Mouse (Mus musculus) MEL (cell line): ENCODE measurements around the gene Unc80. TPM values are rescaled to one million over a fixed set of nuclear protein-coding genes. Genes with fewer than 3 reads are reported as not detected.

Source experiments
- DNase-seq: peaks from one replicate; pipeline ENCODE4 v3.0.0; 2011; ENCODE audit warnings: low read depth, low spot score
- H3K27ac ChIP-seq: 2 replicates; pipeline ENCODE4 v1.5.1; 2012; ENCODE audit warnings: low read depth, mild to moderate bottlenecking, control low read depth, low read length, moderate library complexity; ENCODE audit not compliant: control insufficient read depth
- H3K27me3 ChIP-seq, 2 experiments: fragments of 150-350 bp in 1 of 2; sonication (generic) in 1 of 2; 2 replicates each; pipeline ENCODE4 v1.6.1; 2012; ENCODE audit warnings: low read length in 2 of 2, mild to moderate bottlenecking in 2 of 2, improper control_type of control experiment in 1 of 2, moderate library complexity in 1 of 2; ENCODE audit not compliant: insufficient read depth in 2 of 2, control insufficient read depth in 1 of 2
- H3K36me3 ChIP-seq, 2 experiments: 2 replicates each; pipeline ENCODE4 v1.6.1; 2012 to 2014; ENCODE audit warnings: low read length in 2 of 2, improper control_type of control experiment in 1 of 2, inconsistent platforms in 1 of 2, mild to moderate bottlenecking in 1 of 2; ENCODE audit not compliant: insufficient read depth in 2 of 2, control insufficient read depth in 1 of 2
- H3K4me1 ChIP-seq, 2 experiments: fragments of 150-350 bp in 1 of 2; sonication (generic) in 1 of 2; 2 replicates each; pipeline ENCODE4 v1.6.1; 2012; ENCODE audit warnings: low read length in 2 of 2, improper control_type of control experiment in 1 of 2, mild to moderate bottlenecking in 1 of 2; ENCODE audit not compliant: insufficient read depth in 2 of 2, control insufficient read depth in 1 of 2
- H3K4me3 ChIP-seq, 2 experiments: fragments of 150-350 bp in 1 of 2; sonication (generic) in 1 of 2; 2 replicates each; pipeline ENCODE4 v1.5.1; 2012; ENCODE audit warnings: low read depth in 2 of 2, low read length in 2 of 2, mild to moderate bottlenecking in 2 of 2, moderate library complexity in 2 of 2, control low read depth in 1 of 2, improper control_type of control experiment in 1 of 2; ENCODE audit not compliant: control insufficient read depth in 1 of 2, insufficient read depth in 1 of 2
- H3K79me2 ChIP-seq: 2 replicates; pipeline ENCODE4 v1.6.1; 2012; ENCODE audit warnings: mild to moderate bottlenecking, low read length, moderate library complexity; ENCODE audit not compliant: control insufficient read depth, poor library complexity, insufficient read depth
- H3K9ac ChIP-seq: 2 replicates; pipeline ENCODE4 v1.6.1; 2012; ENCODE audit warnings: low read depth, mild to moderate bottlenecking, control low read depth, low read length, moderate library complexity; ENCODE audit not compliant: control insufficient read depth, poor library complexity, severe bottlenecking
- H3K9me3 ChIP-seq: fragments of 150-350 bp; sonication (generic); replicated peaks from 2 replicates; pipeline ENCODE4 v1.6.1; 2012; ENCODE audit warnings: mild to moderate bottlenecking, low read length, improper control_type of control experiment, moderate library complexity; ENCODE audit not compliant: insufficient read depth
- BHLHE40 ChIP-seq: IDR thresholded peaks from 2 replicates; pipeline ENCODE4 v1.6.1; 2012; ENCODE audit warnings: low read depth, mild to moderate bottlenecking, inconsistent platforms, low read length, improper control_type of control experiment, borderline replicate concordance
- CTCF ChIP-seq, 3 experiments: IDR thresholded peaks in 2 of 3; conservative IDR thresholded peaks in 1 of 3; 2 replicates each; pipeline ENCODE4 v1.5.1; 2011 to 2012; ENCODE audit warnings: low read length in 3 of 3, low read depth in 2 of 3, mild to moderate bottlenecking in 2 of 3, improper control_type of control experiment in 1 of 3, inconsistent platforms in 1 of 3, mixed read lengths in 1 of 3, moderate library complexity in 1 of 3; ENCODE audit not compliant: control insufficient read depth in 1 of 3, insufficient read depth in 1 of 3, poor library complexity in 1 of 3, severe bottlenecking in 1 of 3
- E2F4 ChIP-seq: IDR thresholded peaks from 2 replicates; pipeline ENCODE4 v1.6.1; 2011; ENCODE audit warnings: low read depth, low read length, improper control_type of control experiment, borderline replicate concordance
- ELF1 ChIP-seq: IDR thresholded peaks from 2 replicates; pipeline ENCODE4 v1.6.1; 2014; ENCODE audit warnings: low read depth, mild to moderate bottlenecking, inconsistent platforms, low read length, improper control_type of control experiment, moderate library complexity
- EP300 ChIP-seq, 2 experiments: IDR thresholded peaks; 2 replicates each; pipeline ENCODE4 v1.6.1; 2011; ENCODE audit warnings: improper control_type of control experiment in 2 of 2, low read length in 2 of 2, low read depth in 1 of 2, mild to moderate bottlenecking in 1 of 2
- ETS1 ChIP-seq: IDR thresholded peaks from 2 replicates; pipeline ENCODE4 v1.6.1; 2012; ENCODE audit warnings: low read depth, mild to moderate bottlenecking, inconsistent platforms, low read length, improper control_type of control experiment, moderate library complexity
- GABPA ChIP-seq: IDR thresholded peaks from 2 replicates; pipeline ENCODE4 v1.6.1; 2012; ENCODE audit warnings: low read depth, mild to moderate bottlenecking, inconsistent platforms, low read length, improper control_type of control experiment, moderate library complexity
- GATA1 ChIP-seq: IDR thresholded peaks from 2 replicates; pipeline ENCODE4 v1.6.1; 2011; ENCODE audit warnings: low read depth, low read length, improper control_type of control experiment
- HCFC1 ChIP-seq: IDR thresholded peaks from 2 replicates; pipeline ENCODE4 v1.6.1; 2012; ENCODE audit warnings: low read depth, mild to moderate bottlenecking, inconsistent platforms, low read length, improper control_type of control experiment, moderate library complexity
- JUND ChIP-seq: IDR thresholded peaks from 2 replicates; pipeline ENCODE4 v1.6.1; 2011; ENCODE audit warnings: low read depth, mild to moderate bottlenecking, improper control_type of control experiment, low read length
- KAT2A ChIP-seq: conservative IDR thresholded peaks from 2 replicates; pipeline ENCODE4 v1.6.1; 2012; ENCODE audit warnings: low read depth, low read length, improper control_type of control experiment, inconsistent platforms
- MXI1 ChIP-seq: IDR thresholded peaks from 2 replicates; pipeline ENCODE4 v1.6.1; 2011; ENCODE audit warnings: mild to moderate bottlenecking, low read depth, low read length, improper control_type of control experiment
- MYB ChIP-seq: IDR thresholded peaks from 2 replicates; pipeline ENCODE4 v1.6.1; 2011; ENCODE audit warnings: mild to moderate bottlenecking, low read depth, low read length, improper control_type of control experiment
- MYC ChIP-seq: IDR thresholded peaks from 2 replicates; pipeline ENCODE4 v1.6.1; 2011; ENCODE audit warnings: low read depth, mild to moderate bottlenecking, low read length, improper control_type of control experiment, moderate library complexity
- NELFE ChIP-seq: IDR thresholded peaks from 2 replicates; pipeline ENCODE4 v1.6.1; 2011; ENCODE audit warnings: low read depth, low read length, improper control_type of control experiment
- NRF1 ChIP-seq: IDR thresholded peaks from 2 replicates; pipeline ENCODE4 v1.6.1; 2014; ENCODE audit warnings: low read depth, mild to moderate bottlenecking, inconsistent platforms, low read length, improper control_type of control experiment, moderate library complexity; ENCODE audit not compliant: poor library complexity, insufficient read depth, severe bottlenecking
- RAD21 ChIP-seq: IDR thresholded peaks from 2 replicates; pipeline ENCODE4 v1.6.1; 2011; ENCODE audit warnings: mild to moderate bottlenecking, low read depth, low read length, improper control_type of control experiment
- RCOR1 ChIP-seq: IDR thresholded peaks from 2 replicates; pipeline ENCODE4 v1.6.1; 2012; ENCODE audit warnings: low read depth, mild to moderate bottlenecking, inconsistent platforms, low read length, improper control_type of control experiment
- SIN3A ChIP-seq: IDR thresholded peaks from 2 replicates; pipeline ENCODE4 v1.6.1; 2012; ENCODE audit warnings: low read length, improper control_type of control experiment, inconsistent platforms
- SMC3 ChIP-seq: IDR thresholded peaks from 2 replicates; pipeline ENCODE4 v1.6.1; 2011; ENCODE audit warnings: low read depth, low read length, improper control_type of control experiment
- TAL1 ChIP-seq: IDR thresholded peaks from 2 replicates; pipeline ENCODE4 v1.6.1; 2012; ENCODE audit warnings: mild to moderate bottlenecking, inconsistent platforms, low read length, moderate library complexity, mixed read lengths
- TBP ChIP-seq: IDR thresholded peaks from 2 replicates; pipeline ENCODE4 v1.8.0; 2011; ENCODE audit warnings: low read depth, low read length, improper control_type of control experiment
- TCF12 ChIP-seq: IDR thresholded peaks from 2 replicates; pipeline ENCODE4 v1.6.1; 2014; ENCODE audit warnings: low read depth, mild to moderate bottlenecking, inconsistent platforms, low read length, improper control_type of control experiment, moderate library complexity
- UBTF ChIP-seq: IDR thresholded peaks from 2 replicates; pipeline ENCODE4 v1.6.1; 2012; ENCODE audit warnings: low read depth, mild to moderate bottlenecking, inconsistent platforms, low read length, improper control_type of control experiment, moderate library complexity, borderline replicate concordance; ENCODE audit not compliant: insufficient read depth
- USF2 ChIP-seq, 2 experiments: IDR thresholded peaks; 2 replicates each; pipeline ENCODE4 v1.6.1; 2011 to 2012; ENCODE audit warnings: improper control_type of control experiment in 2 of 2, low read length in 2 of 2, borderline replicate concordance in 1 of 2, inconsistent platforms in 1 of 2, low read depth in 1 of 2, mild to moderate bottlenecking in 1 of 2; ENCODE audit not compliant: insufficient read depth in 1 of 2
- ZC3H11A ChIP-seq: IDR thresholded peaks from 2 replicates; pipeline ENCODE4 v1.6.1; 2012; ENCODE audit warnings: low read depth, mild to moderate bottlenecking, inconsistent platforms, low read length, improper control_type of control experiment
- ZKSCAN1 ChIP-seq: IDR thresholded peaks from 2 replicates; pipeline ENCODE4 v1.6.1; 2012; ENCODE audit warnings: low read depth, mild to moderate bottlenecking, inconsistent platforms, low read length, improper control_type of control experiment, moderate library complexity
- ZMIZ1 ChIP-seq: IDR thresholded peaks from 2 replicates; pipeline ENCODE4 v1.6.1; 2012; ENCODE audit warnings: low read depth, mild to moderate bottlenecking, inconsistent platforms, low read length, improper control_type of control experiment, moderate library complexity
- ZNF384 ChIP-seq: IDR thresholded peaks from 2 replicates; pipeline ENCODE4 v1.6.1; 2012; ENCODE audit warnings: low read depth, mild to moderate bottlenecking, inconsistent platforms, low read length, improper control_type of control experiment
- polyA plus RNA-seq, 2 experiments: library from polyadenylated mRNA; stranded (reverse) in 1 of 2; unstranded in 1 of 2; fragments of >175 nt in 1 of 2; fragments of >200 nt in 1 of 2; gene quantifications; 2 replicates each; pipeline versions ENCODE4 v1.2.1 to v1.2.4; 2012; ENCODE audit warnings: low replicate concordance in 2 of 2, low read depth in 1 of 2; ENCODE audit not compliant: insufficient read length in 2 of 2, insufficient read depth in 1 of 2, missing spikeins in 1 of 2
- total RNA-seq: library from RNA; depleted of rRNA; stranded (reverse); fragments of 300-350 nt; gene quantifications from 2 replicates; pipeline ENCODE4 v1.2.3, GENCODE M21; 2012

The Unc80 gene
- total and polyA plus RNA-seq, 3 experiments: not detected

DNA sequence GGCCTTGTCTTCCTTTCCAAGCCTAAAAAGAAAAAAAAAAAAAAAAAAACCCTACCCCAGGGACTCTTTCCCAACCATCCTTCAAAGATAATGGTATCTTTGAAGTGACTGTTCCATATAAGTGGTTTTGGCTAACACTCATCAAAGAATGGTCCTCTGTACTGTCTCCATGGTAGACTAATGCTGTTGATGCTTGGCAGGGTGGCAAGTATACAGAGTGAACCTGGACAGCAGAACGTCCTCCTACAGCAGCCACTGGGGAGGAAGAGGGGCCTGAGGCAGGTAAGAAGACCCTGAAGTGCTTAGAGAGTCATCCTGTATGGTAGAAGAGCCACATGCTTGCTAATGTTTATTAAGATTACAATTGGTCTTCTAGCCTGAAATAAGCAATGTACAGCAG is 224.1 kb downstream of the Unc80 start:
- Histone ChIP-seq H3K9ac (no peak overlapping the region), H3K27ac (no peak overlapping the region), H3K4me1 (no peaks in the 10 kb centered on the region), H3K27me3 (peaks cover 0 to 4% of the 10 kb centered on the region in 2 experiments), H3K79me2 (no peaks in the 10 kb centered on the region), H3K9me3 (no peaks in the 10 kb centered on the region), H3K4me3 (no peak overlapping the region), H3K36me3 (no peaks in the 10 kb centered on the region)
- no peak for DNase-seq
- TF ChIP-seq TCF12 (no peak), CTCF (IDR thresholded peaks at IDR 0.05 in 2 of 3, conservative IDR thresholded peaks at IDR 0.05 in 1 of 3; ENCODE audit: control insufficient read depth in 1 of 3, insufficient read depth in 1 of 3, low read depth in 2 of 3, low read length in 3 of 3, poor library complexity in 1 of 3, severe bottlenecking in 1 of 3) (no peak), BHLHE40 (no peak), MXI1 (no peak), SIN3A (no peak), ETS1 (no peak), UBTF (no peak), RAD21 (no peak), ZC3H11A (no peak), JUND (no peak), KAT2A (no peak), E2F4 (no peak), RCOR1 (no peak), NELFE (no peak)

GRCm38 (mm10) chr1:66692780-66693392 is 224.7 kb downstream of the Unc80 start:
- DNase-seq: no peak
- no peak overlapping the region for H3K4me3 ChIP-seq
- no peak overlapping the region for H3K27ac ChIP-seq
- no peaks in the 10 kb centered on the region for H3K4me1 ChIP-seq
- TF ChIP-seq MYC: no peak
- TF ChIP-seq MYB: no peak
- no peak for TF ChIP-seq ZNF384
- no peak for TF ChIP-seq ZMIZ1
- TF ChIP-seq ELF1: no peak
- no peak for TF ChIP-seq NRF1
- TF ChIP-seq TCF12: no peak
- no peak for TF ChIP-seq TBP
- no peak for TF ChIP-seq ZC3H11A
- TF ChIP-seq SMC3: no peak
- TF ChIP-seq HCFC1: no peak
- TF ChIP-seq GABPA: no peak
- no peak for TF ChIP-seq E2F4
- no peak for TF ChIP-seq TAL1
- no peak for TF ChIP-seq EP300 (IDR thresholded peaks at IDR 0.05; ENCODE audit: low read depth in 1 of 2, low read length in 2 of 2)
- no peak for TF ChIP-seq GATA1
- TF ChIP-seq USF2 (IDR thresholded peaks at IDR 0.05; ENCODE audit: borderline replicate concordance in 1 of 2, insufficient read depth in 1 of 2, low read depth in 1 of 2, low read length in 2 of 2): no peak
- no peak for TF ChIP-seq UBTF
- no peak for TF ChIP-seq ZKSCAN1
- no peaks in the 10 kb centered on the region for H3K36me3 ChIP-seq
- no peaks in the 10 kb centered on the region for H3K9me3 ChIP-seq
- H3K9ac ChIP-seq: no peak overlapping the region
- peaks cover 0 to 4% of the 10 kb centered on the region in 2 experiments for H3K27me3 ChIP-seq
- no peaks in the 10 kb centered on the region for H3K79me2 ChIP-seq
